Mouse (Mus musculus): Measurements from ENCODE around the gene Skor1. TPM values are rescaled to one million over a fixed set of nuclear protein-coding genes. Genes with fewer than 3 reads are reported as not detected.

Skor1 gene
- polyA plus RNA-seq (2011; ENCODE audit: insufficient read length, low read depth, missing spikeins), result not detected in 2 replicates

GRCm38 (mm10) chr9:63148410-63149371, at the start of gene Skor1:
TSS of gene Skor1 (minus strand) at chr9:63148961.
- H3K27ac ChIP-seq (ENCODE audit: insufficient read depth, low read length), result no peak within 1 kb of the TSS
- H3K4me3 ChIP-seq (ENCODE audit: insufficient read depth, low read length), result no peak within 1 kb of the TSS
- no peaks in the 10 kb centered on the region for H3K4me1 ChIP-seq (ENCODE audit: control insufficient read depth, insufficient read depth, low read length)
- TF ChIP-seq CTCF (IDR thresholded peaks at IDR 0.05; ENCODE audit: borderline replicate concordance, insufficient read depth, low read length) (no peak), POLR2A (IDR thresholded peaks at IDR 0.05; ENCODE audit: low read depth, low read length) (no peak)

- H3K27ac ChIP-seq (ENCODE audit: insufficient read depth, low read length), result no peak overlapping the region
These were observed 48.5 kb upstream of the Skor1 start for GRCm38 (mm10) chr9:63197252-63197651.

GRCm38 (mm10) chr9:63196114-63196682, 47.4 kb upstream of the Skor1 start:
- no peak overlapping the region for H3K27ac ChIP-seq (ENCODE audit: insufficient read depth, low read length)
- 0 out of 2 replicates have a peak, but pooled peaks cover 2% of the 10 kb centered on the region for H3K4me1 ChIP-seq (ENCODE audit: control insufficient read depth, insufficient read depth, low read length)

More at GRCm38 (mm10) chr9:63197252-63197651, 48.5 kb upstream of the Skor1 start:
- peak overlapping the region; percentile 17; the same call in 1 of the 2 replicates for H3K4me3 ChIP-seq (ENCODE audit: insufficient read depth, low read length)
- TF ChIP-seq CTCF (IDR thresholded peaks at IDR 0.05; ENCODE audit: borderline replicate concordance, insufficient read depth, low read length) (no peak), POLR2A (IDR thresholded peaks at IDR 0.05; ENCODE audit: low read depth, low read length) (no peak)
- 0 out of 2 replicates have a peak, but pooled peaks cover 2% of the 10 kb centered on the region for H3K4me1 ChIP-seq (ENCODE audit: control insufficient read depth, insufficient read depth, low read length)

DNA sequence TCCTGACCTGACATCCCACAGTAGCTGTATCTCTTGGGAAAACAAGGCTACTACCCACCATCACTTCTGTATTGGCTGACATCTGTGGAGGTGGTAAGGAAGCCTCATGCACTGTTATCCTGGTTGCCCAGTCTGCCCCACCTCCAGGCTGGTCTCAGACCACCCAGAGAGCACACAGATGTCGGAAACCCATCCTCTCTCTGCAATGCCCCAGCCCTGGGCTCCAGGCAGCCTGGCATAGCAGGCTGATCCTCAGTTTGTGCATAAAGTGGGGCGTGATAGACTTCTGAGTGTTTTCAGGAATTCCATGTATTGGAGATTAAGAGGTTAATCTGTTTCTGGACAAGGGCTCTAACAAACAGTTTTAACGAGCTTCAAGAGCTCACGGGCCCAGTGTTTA, 46.8 kb upstream of the Skor1 start:
- no peak overlapping the region for H3K27ac ChIP-seq (ENCODE audit: insufficient read depth, low read length)
- no peak overlapping the region for H3K4me3 ChIP-seq (ENCODE audit: insufficient read depth, low read length)
- TF ChIP-seq POLR2A (IDR thresholded peaks at IDR 0.05; ENCODE audit: low read depth, low read length), result no peak
- TF ChIP-seq CTCF (IDR thresholded peaks at IDR 0.05; ENCODE audit: borderline replicate concordance, insufficient read depth, low read length), result no peak
- H3K4me1 ChIP-seq (ENCODE audit: control insufficient read depth, insufficient read depth, low read length), result 0 out of 2 replicates have a peak, but pooled peaks cover 2% of the 10 kb centered on the region

More at GRCm38 (mm10) chr9:63196114-63196682, 47.4 kb upstream of the Skor1 start:
- H3K4me3 ChIP-seq (ENCODE audit: insufficient read depth, low read length), result no peak overlapping the region
- TF ChIP-seq CTCF (IDR thresholded peaks at IDR 0.05; ENCODE audit: borderline replicate concordance, insufficient read depth, low read length) (no peak), POLR2A (IDR thresholded peaks at IDR 0.05; ENCODE audit: low read depth, low read length) (no peak)

- Histone ChIP-seq H3K27ac (ENCODE audit: insufficient read depth, low read length) (no peak overlapping the region), H3K4me3 (ENCODE audit: insufficient read depth, low read length) (no peak overlapping the region), H3K4me1 (ENCODE audit: control insufficient read depth, insufficient read depth, low read length) (0 out of 2 replicates have a peak, but pooled peaks cover 2% of the 10 kb centered on the region)
- no peak for TF ChIP-seq CTCF (IDR thresholded peaks at IDR 0.05; ENCODE audit: borderline replicate concordance, insufficient read depth, low read length)
- TF ChIP-seq POLR2A (IDR thresholded peaks at IDR 0.05; ENCODE audit: low read depth, low read length), result no peak
These were observed 46.0 kb upstream of the Skor1 start for GRCm38 (mm10) chr9:63194791-63195190.

GRCm38 (mm10) chr9:63192809-63193208, 44.0 kb upstream of the Skor1 start:
- H3K4me3 ChIP-seq (ENCODE audit: insufficient read depth, low read length), result no peak overlapping the region
- 0 out of 2 replicates have a peak, but pooled peaks cover 2% of the 10 kb centered on the region for H3K4me1 ChIP-seq (ENCODE audit: control insufficient read depth, insufficient read depth, low read length)
- H3K27ac ChIP-seq (ENCODE audit: insufficient read depth, low read length), result no peak overlapping the region
- no peak for TF ChIP-seq POLR2A (IDR thresholded peaks at IDR 0.05; ENCODE audit: low read depth, low read length)
- TF ChIP-seq CTCF (IDR thresholded peaks at IDR 0.05; ENCODE audit: borderline replicate concordance, insufficient read depth, low read length), result no peak

GRCm38 (mm10) chr9:63187310-63187709, 38.5 kb upstream of the Skor1 start:
- TF ChIP-seq POLR2A (IDR thresholded peaks at IDR 0.05; ENCODE audit: low read depth, low read length) (no peak), CTCF (IDR thresholded peaks at IDR 0.05; ENCODE audit: borderline replicate concordance, insufficient read depth, low read length) (no peak)
- H3K4me1 ChIP-seq (ENCODE audit: control insufficient read depth, insufficient read depth, low read length), result no peaks in the 10 kb centered on the region
- H3K4me3 ChIP-seq (ENCODE audit: insufficient read depth, low read length), result no peak overlapping the region
- no peak overlapping the region for H3K27ac ChIP-seq (ENCODE audit: insufficient read depth, low read length)

GRCm38 (mm10) chr9:63185249-63185648, 36.5 kb upstream of the Skor1 start:
- no peak for TF ChIP-seq CTCF (IDR thresholded peaks at IDR 0.05; ENCODE audit: borderline replicate concordance, insufficient read depth, low read length)
- Histone ChIP-seq H3K27ac (ENCODE audit: insufficient read depth, low read length) (no peak overlapping the region), H3K4me3 (ENCODE audit: insufficient read depth, low read length) (no peak overlapping the region), H3K4me1 (ENCODE audit: control insufficient read depth, insufficient read depth, low read length) (no peaks in the 10 kb centered on the region)

- TF ChIP-seq CTCF (IDR thresholded peaks at IDR 0.05; ENCODE audit: borderline replicate concordance, insufficient read depth, low read length) (no peak), POLR2A (IDR thresholded peaks at IDR 0.05; ENCODE audit: low read depth, low read length) (no peak)
- Histone ChIP-seq H3K4me3 (ENCODE audit: insufficient read depth, low read length) (no peak overlapping the region), H3K27ac (ENCODE audit: insufficient read depth, low read length) (no peak overlapping the region), H3K4me1 (ENCODE audit: control insufficient read depth, insufficient read depth, low read length) (no peaks in the 10 kb centered on the region)
These were observed 35.1 kb upstream of the Skor1 start for GRCm38 (mm10) chr9:63183864-63184263.

Data from embryonic fibroblast, embryonic 13.5 days (primary cell).